Mouse (Mus musculus) right cerebral cortex, adult 18-20 months (tissue): ENCODE measurements around the gene Tmem91.

ENCODE experiments used
- DNase-seq: peaks from one replicate; pipeline ENCODE4 v3.0.0; 2022; ENCODE audit warnings: mixed read lengths

Gene Tmem91

DNA sequence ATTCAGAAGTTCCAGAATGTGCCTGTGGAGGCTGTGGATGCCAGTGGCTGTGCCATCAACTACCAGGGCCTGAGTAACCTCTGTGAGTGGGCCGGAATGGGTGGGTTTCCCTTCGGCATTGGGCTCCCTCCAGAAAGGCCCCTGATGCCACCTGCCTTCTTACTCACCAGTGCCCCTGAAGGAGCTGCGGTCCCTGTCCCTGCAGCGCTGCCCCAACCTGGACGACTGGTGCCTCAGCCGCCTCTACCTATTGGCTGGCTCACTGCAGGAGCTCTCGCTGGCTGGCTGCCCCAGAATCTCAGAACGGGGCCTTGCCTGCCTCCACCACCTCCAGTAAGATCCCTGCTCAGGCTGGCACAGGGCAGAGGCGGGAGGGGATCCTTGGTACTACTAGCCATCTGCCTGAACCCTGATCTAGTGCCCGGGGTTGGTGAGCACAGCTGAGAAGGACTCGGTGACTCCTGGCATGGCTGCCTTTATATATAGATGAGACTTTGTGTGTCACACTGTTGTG lies 51.1 kb downstream of the Tmem91 start:
- DNase-seq = no peak

DNA sequence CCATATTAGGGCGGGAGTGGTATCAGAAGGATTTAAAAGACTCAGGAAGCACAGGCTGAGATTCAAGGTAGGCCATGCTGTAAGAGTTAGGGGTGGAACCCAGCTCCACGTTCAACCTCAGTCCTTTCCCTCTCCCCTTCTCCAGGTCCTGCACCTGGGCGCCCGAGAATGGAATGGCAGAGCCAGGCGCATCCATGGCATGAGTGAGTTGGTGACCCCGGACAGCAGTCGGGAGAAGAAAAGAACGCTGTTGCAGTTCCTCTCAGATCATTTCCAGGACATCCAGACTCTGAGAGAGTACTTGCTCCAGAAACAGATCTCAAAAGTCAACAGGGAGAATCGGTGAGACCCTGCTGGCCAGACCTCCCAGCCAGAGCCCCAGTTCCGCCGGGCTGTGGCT lies 54.2 kb downstream of the Tmem91 start:
- no peak for DNase-seq

DNA sequence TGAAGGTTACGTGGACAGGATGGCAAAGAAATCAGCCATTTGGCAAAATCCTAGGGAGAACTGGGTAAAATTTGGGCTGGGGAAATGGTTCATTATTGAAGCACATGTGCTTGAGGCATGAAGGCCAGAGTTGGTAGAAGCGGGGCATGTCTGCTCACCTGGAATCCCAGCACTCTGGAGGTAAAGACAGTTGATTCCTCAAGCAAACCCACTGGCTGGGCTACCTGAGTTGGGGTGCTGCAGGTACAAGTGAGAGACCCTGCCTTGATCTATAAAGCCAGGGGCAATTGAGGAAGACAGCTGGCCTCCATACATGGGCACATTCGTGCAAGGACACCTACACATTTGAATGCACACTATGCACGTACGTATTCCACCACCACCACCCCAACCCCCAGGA lies 54.9 kb downstream of the Tmem91 start:
- no peak for DNase-seq

GRCm38 (mm10) chr7:25619722-25619991 lies 55.3 kb downstream of the Tmem91 start:
- no peak for DNase-seq
